Mouse (Mus musculus) inflammation-experienced regulatory T-cells, adult 16 weeks (primary cell): ENCODE measurements around the gene C1rl. TPM values are rescaled to one million over a fixed set of nuclear protein-coding genes. Genes with fewer than 3 reads are reported as not detected.

Experiments used
- polyA plus RNA-seq: library from polyadenylated mRNA; unstranded; fragments of 100-300 nt; shearing (Covaris generic); gene quantifications from one replicate; pipeline ENCODE4 v1.2.1, GENCODE M21; 2017

The C1rl gene
- not detected for polyA plus RNA-seq

DNA sequence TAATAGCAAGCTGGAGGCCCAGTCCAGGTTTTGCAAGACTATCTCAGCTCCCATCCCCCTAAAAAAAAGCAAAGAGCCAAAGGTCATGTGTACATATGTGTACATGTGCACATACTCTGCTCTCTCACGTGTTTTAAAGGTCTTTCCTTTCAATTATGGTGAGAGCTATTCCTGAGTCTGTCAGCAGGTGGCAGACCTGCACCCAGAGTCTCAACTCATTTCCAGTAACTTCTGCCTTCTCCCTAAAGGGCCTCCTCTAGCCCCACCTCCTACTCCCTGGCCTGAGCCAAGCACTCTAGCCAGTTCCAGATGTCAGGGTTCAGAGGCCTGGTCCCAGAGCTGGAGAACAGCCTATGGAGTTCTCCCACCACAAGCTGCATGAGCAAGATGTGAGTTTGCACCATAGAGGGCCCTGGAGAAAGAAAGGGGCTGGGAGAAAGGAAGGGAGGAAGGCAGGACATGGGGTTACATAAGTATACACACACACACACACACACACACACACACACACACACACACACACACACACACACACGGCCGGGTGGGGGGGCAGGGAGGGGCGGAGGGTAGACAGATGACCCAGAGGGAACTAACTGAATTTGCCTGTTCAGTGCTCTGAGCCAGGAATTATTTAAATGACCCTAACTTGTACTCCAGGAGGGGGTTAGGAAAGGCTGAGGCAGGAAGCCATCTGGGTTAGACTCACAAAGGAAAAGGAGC is at the start of gene C1rl:
C1rl (plus strand) TSS at position 272 of the 720 bp plus-strand sequence.

DNA sequence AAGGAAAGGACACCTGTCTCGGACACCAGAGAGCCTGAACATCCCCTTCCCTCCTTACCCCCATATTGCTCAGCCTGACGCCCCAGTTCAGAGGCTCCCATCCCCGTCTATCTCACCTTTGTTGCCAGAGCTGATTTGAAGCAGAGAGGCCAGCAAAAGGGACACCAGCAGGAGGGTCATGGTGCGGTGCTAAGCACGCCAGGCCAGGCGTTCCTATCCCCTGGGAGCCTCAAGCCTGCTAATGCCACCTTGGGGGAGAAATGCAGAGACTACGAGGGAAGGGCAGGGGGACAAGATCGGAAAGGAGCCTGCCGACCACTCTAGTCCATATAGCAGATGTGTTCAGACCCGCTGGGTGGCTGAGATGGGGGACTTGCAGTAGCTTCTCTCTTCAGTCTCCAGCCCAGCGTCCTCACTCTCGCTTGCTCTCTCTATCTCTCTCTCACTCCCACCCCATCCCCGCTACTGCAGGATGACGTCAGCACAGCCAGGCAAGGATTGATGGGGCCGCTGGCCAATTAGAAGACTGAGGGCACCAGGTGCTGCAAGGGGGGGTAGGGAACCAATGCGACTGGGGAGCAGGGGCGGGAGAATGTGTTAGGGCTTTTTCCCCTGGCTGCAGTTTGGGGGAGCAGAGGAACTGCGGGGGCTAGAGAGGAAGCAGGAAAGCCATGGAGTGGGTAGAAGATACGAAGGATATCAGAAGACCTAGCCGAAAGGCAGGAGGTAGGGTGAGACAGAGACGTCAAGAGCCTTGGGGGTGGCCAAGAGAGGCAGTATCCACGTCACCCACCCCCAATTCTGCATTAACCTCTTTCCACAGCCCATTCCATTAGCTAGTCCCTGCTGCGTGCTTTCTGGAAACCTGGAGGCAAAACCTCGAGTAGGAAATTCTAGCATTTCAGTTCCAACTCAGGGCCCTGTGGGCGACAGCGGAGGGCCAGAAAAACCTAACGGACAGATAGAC is 28.3 kb upstream of the C1rl start, which contains the start of gene Clstn3:
Clstn3 (minus strand) TSS at position 490 of the 967 bp plus-strand sequence.

DNA sequence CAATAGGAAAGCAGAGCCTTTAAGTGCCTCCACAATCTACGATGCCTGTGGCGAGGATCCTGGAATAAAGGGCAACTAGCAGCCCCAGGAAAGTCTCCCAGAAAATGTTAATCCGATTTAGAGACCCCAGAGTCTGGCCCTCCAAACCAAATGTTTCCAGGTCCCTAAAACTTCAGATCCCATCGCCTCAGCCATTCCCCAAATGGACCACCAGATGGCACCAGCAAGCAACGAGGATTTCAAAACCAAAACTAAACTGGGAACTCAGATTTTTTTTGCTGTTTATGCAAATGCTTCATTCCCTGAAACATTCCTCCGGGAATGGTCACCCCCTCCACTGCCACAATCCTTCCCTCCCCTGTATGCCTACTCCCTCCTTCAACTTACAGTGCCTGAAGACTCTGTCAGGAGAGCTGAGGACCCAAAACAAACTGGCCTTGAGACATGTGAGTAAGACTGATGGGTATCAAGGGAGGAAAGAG is 19.5 kb downstream of the C1rl start, which contains the start of gene C1ra:
C1ra (plus strand) TSS at position 51 of the 482 bp plus-strand sequence.

DNA sequence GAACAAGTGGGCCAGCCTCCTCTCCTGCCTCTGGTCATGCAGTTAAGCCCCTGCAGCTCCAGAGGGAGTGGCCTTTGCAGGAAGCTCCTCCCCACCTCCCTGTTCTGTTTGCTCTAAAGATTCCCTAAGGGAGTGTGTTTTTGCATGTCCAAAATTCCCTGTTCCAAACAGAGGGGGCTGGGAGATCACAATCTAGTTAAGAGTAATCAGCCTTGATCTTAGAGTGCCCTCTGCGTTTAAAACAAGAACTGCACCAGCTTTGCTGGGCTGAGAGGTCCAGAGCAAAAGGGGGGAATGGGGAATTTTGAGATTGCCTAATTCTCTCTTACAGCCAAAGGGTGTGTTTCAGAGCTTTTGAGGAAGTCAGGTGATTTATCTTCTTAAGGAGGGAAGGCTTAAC is 49.4 kb downstream of the C1rl start, which contains the start of gene C1s1:
C1s1 (minus strand) TSS at position 76 of the 400 bp plus-strand sequence.

Other genes with a start within 250 kb of the C1rl start
- 1.1 TPM for gene Cd163, start 188.5 kb upstream of the C1rl start, polyA plus RNA-seq
- gene Pex5, start 78.0 kb upstream of the C1rl start, polyA plus RNA-seq: 43.7 TPM
- 0.28 TPM for gene Clstn3, start 28.3 kb upstream of the C1rl start, polyA plus RNA-seq
- gene C1ra, start 19.3 kb downstream of the C1rl start, polyA plus RNA-seq: 0.45 TPM
- not detected for gene C1s1, start 49.2 kb downstream of the C1rl start, polyA plus RNA-seq
- not detected for gene C1rb, start 77.2 kb downstream of the C1rl start, polyA plus RNA-seq
- gene C1s2, start 143.0 kb downstream of the C1rl start, polyA plus RNA-seq: not detected
- gene Lpcat3, start 169.9 kb downstream of the C1rl start, polyA plus RNA-seq: 56.7 TPM
- gene Emg1, start 219.1 kb downstream of the C1rl start, polyA plus RNA-seq: 306 TPM
- gene Phb2, start 219.2 kb downstream of the C1rl start, polyA plus RNA-seq: 205 TPM
- 376 TPM for gene Ptpn6, start 245.6 kb downstream of the C1rl start, polyA plus RNA-seq
- 525 TPM for gene Grcc10, start 248.3 kb downstream of the C1rl start, polyA plus RNA-seq